Mouse (Mus musculus) layer of hippocampus, postnatal 25 days (tissue): Measurements from ENCODE around the gene Usp43. TPM values are rescaled to one million over a fixed set of nuclear protein-coding genes. Genes with fewer than 3 reads are reported as not detected.
A peak's percentile ranks its signal among the peaks of the same experiment; 100 is the strongest.

Experiments
- DNase-seq, 2 experiments: peaks; one replicate each; pipeline ENCODE4 v3.0.0; 2022; ENCODE audit warnings: mixed read lengths in 2 of 2, low spot score in 1 of 2; ENCODE audit errors: extremely low spot score in 1 of 2
- total RNA-seq, 2 experiments: library from RNA; stranded (reverse); gene quantifications; 2 replicates each; pipeline ENCODE4 v1.2.3; 2021

Usp43 gene
- total RNA-seq, result 1 to 10 TPM in 1 of 2 experiments, under 1 TPM in 1; 0.76 to 1.1 TPM

DNA sequence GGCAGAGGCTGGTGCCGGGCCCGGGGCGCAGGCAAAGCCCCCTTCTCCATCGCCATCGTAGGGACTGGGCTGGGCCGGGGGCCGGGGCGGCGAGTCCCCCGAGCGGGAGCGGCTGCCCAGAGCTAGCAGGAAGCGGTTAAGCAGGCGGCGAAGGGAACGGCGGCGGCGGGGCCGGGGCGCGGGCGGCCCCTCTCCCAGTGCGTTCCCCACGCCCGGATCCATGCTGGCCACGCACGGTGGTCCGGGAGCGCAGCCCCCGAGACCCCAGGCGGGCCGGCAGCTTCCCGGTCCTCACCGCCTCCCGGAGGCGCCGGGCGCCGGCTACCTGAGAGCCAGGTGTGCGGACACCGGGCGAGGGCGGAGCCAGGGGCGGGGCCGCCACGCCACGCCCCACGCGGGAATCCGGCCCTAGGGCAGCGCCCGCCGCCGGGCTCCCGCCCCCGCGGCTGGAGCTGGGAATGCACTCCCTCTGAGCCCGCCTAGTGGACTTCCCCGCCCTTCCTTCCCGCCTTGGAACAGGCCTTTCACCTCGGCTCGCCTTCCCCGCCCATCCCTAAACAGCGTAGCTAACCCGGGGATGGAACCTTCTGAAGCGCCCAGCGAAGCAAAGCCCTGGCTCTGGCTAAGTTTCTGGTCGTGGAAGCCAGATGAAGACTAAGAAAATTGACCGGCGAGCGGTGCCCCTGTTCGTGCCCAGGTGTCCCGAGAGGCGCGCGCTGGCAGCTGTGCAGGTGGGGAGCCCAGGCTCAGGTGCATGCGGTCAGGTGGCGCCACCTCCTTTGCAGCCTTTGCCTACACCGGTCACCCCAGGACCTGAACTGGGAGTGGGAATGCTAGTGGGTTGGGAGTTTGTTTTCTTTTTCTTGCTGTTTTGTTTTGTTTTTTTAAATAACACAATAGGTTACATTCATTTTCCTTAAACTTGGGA is at the start of gene Usp43:
Usp43 (minus strand) TSS at position 327 of the 928 bp plus-strand sequence.
- DNase-seq, result no peak

DNA sequence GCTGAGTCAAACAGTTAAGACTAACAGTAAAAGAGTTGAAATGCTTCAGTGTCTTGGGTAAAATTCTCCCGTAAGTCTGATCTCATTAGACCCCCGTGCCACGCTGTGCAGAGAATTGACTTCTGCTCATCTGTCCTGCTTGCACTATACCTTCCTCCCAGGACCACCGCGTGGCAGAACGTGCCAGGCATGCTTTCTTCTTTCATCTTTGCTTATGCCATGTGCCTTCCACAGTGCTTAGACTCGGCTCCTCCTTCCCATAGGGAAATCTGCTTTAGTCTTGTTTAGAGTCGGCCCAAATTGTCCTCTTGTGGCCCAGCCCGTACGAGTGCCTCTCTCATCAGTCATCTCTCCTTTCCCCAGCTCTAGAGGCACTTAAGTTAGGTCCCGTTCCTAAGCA is 45.9 kb upstream of the Usp43 start:
- DNase-seq, result no peak

DNA sequence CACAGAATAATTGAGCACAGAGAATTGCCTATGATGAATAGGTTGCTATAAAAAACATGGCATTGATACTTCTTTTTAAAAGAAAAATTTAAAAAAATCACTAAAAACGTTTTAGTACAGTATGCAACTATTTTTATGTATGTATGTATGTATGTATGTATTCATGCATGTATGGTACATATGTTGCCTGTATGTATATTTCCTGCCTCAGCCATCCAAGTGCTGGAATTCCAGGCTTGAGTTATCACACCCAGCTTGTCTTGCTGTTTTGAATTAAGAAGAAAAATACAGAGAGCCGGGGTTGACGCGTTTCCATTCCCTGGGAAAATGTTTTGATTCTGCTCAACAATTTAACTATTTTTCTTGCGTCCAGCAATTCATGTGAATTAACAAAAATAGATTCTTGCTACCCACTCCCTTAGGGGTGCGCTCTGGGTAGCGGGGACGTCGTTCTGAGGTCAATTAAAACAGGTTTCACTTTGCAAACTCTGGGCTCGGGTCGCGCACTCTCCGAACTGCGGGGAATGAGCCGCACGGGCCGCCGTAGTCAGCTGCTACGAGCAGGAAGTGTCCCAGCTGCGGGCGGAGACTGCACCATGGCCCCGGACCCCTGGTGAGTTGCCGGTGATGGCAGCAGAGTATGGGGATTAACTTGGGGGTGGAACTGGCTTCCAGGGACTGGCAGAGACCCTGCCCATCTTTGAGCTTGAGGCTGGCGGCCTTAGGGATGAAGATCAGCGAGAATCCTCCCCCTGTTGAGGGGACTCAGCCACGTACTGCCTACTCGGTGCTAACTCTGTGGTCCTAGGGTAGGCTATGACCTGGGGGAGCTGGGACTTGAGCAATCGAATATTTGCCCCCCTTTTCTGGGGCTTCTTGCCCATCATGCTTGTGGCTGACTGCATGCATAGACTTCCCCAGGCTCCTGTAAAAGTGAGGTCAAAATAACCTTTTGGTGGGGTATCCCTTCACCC is 44.2 kb upstream of the Usp43 start, which contains the start of gene Stx8:
Stx8 (plus strand) TSS at position 289 of the 974 bp plus-strand sequence.
- peak; percentile 88 to 98 for DNase-seq

DNA sequence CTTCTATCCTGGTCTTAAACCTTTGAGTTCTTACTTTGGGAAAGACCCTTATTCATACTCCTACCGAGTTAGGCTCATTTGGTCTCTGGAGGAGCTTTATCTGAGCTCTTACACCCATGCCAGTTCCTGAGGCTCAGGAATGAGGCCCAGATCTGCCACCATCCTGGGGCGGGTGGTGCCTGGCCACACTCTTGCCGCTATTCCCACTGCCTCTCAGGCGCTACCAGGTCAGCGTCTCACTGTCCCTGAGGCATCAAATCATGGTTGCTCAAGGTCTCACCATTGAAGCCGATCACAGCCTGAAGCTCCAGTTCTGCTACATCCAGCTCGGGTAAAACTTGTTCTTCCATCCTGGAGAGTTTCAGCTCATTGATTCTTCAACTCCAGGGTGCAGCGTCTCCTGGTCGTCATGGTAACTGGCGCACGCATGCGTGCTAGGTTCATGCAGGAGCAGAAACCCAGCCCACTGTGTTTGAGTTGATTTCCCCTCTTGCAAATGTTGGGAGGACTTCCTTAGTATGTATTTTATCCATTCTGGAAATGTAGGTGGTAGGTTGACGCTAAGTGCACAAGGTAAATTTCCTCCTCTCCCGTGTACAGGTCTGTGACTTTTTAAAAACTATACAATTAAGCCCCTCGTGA is 43.4 kb upstream of the Usp43 start, which contains the start of gene Cfap52:
Cfap52 (minus strand) TSS at position 410 of the 642 bp plus-strand sequence.
- peak; percentile 70 to 88 for DNase-seq

DNA sequence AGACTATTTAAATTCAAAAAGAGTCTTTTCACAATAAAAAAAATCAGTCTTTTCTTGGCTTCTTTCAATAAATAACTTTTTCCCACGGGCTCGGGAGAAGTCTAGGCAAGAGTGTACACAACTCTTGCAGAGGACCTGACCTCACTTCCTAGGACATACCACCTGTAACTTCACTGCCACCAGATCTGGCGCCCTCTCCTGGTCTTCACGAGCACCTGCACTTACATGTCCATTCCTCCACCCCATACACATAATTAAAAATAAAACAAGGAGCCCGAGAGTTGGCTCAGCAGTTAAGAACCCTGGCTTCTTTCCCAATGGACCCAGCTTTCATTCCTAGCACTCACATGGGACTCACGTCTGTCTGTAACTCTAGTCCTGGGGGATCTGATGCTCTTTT is 42.2 kb upstream of the Usp43 start:
- DNase-seq, result no peak

DNA sequence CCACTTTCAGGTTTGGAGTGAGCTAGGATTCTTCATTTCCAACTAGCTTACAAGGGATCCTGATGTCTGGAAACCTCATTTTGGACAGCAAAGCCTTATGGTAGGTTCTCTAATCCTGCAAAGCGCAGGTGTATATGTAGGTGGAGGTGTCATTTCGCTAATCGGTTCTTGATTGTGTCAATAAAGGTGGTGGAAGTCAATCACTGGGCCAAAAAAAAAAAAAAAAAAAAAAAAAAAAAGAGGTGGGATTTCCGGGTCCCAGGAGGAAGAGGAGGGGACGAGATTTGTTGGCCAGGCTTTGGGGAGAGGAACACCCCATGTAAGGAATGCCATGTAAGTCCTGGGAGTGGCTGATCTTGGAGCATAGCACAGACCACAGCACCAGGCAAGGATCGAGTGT is 32.5 kb upstream of the Usp43 start:
- no peak for DNase-seq

DNA sequence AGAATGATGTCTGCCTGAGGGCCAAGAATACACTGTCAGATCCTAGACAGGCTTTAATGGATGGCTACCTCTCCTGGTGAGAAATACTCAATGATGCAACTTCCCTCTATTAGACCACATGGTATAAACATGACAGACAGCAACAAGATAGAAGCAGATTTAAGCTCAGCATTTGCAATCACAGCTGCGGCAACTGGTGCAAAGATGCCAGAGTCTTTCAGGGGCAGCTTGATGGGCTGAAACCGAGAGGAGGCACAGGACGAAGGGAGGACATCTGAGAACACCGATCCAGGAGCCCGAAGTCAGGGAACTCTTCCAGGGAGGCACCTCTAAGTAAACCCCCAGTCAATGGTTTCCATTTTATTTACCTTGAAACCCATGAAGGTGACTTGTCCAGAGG is 31.7 kb upstream of the Usp43 start:
- no peak for DNase-seq

DNA sequence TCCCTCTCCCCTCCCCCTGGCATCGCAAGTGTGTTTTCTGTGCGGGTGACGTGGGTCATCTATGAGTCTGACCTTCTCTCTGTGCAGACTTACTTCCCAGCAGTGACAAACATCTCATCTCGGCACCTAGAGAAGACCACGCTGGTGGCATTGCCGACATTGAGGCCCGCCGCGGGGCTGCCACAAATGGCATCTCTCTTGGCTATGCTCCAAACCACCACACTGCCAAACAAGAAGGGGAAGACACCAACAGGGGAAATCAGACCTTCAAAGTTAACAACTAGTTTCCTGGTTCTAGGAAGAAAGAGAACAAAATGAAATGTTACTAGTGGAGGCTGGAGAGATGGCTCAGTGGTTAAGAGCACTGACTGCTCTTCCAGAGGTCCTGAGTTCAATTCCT is 27.5 kb upstream of the Usp43 start:
- DNase-seq, result no peak

DNA sequence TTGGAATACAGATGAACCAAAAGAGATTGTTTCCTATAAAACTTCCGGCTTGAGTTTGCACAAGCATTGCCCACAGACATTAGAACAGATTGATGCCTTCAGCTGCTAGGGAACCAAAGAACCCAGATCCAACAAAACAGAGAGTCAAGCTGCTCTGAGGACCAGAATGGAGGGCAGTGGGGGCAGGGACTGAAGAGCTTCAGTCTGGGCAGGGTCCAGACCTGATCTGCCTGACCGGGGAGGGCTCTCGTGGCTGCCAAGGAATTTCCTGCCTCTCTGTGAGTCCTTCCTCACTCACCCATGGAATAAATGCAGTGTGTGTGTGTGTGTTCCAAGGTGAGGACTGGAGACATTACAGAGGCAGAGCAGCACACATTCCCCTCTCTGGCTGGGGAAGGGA is 26.3 kb upstream of the Usp43 start:
- no peak for DNase-seq

DNA sequence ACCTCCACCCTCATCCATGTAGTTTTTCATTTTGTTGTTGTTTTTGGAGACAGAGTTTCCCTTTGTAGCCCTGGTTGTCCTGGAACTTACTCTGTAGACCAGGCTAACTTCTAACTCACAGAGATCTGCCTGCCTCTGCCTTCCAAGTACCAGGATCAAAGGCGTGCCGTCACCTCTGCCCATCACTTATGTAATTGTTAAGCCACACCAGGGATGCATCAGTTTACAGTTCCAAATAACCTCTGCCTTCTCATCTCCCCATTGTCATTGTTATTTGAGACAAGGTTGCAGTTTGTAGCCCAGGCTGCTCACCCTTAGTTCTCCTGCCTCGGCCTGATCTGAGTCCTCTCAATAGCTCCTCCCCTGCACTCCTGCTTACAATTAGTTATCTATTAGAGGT is 10.2 kb upstream of the Usp43 start:
- DNase-seq, result no peak

DNA sequence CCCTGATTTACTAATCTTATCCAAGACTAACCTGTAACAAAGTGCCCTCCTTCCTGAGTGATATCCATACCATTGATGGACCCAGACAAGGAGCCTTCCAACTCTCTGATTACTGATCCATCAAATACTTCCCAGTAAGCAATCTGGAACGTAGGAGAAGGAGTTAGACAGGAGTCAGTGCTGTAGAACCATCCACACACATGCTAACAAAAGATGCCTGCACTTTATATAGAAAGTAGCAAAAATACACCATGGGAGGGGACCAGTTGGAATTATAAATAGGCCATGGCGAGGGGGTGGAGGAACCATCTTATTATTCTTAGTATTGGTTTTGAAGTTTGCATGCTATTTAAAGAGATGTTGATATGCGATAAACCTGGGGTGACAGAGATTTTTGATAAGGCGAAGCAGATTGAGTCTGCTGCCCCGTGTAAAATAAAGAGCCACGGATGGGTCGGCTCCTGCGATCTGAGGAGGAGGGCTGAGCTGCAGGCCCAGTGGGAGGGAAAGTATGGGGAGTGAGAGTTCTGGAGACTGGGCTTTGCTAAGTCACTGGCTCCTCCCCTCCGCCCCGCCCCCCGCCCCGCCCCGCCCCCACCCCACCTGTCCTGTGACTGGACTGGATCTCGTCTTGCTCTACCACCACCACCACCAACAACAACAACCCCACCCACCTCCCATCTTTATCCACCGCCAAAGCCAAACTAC is 4.5 kb upstream of the Usp43 start:
- DNase-seq, result no peak

DNA sequence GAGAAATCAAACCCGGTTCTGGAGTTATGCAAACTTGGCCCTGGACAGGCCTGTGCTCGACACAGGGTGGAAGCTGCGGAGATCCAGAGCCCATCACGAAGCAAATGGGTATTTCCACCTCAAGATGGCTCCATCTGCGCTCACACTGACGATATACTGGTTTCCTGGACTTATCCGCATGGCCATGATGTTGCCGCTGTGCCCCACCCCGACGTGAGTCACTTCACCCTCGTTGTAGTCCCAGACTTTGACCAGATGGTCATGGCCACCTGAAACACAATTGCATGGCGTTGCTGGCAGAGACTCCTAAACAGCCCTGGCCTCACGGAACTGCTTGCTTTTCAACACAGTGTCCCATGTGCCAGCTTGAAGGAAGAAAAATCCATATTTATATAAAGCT is 3.0 kb upstream of the Usp43 start:
- no peak for DNase-seq

DNA sequence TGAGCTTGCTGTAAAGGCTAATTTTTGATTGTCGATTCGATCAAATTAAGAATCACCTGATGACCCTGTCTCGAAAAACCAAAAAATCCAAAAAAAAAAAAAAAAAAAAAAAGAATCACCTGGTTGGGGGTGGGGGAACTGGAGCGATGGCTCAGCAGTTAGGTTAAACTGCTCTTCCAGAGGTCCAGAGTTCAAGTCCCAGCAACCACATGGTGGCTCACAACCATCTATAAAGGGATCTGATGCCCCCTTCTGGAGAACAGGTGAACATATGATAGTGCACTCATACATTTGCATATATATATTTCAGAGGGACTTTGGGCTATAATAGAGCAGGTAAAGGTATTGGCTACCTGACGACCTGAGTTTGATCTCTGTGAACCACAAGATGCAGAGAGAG is 1.8 kb upstream of the Usp43 start:
- no peak for DNase-seq

DNA sequence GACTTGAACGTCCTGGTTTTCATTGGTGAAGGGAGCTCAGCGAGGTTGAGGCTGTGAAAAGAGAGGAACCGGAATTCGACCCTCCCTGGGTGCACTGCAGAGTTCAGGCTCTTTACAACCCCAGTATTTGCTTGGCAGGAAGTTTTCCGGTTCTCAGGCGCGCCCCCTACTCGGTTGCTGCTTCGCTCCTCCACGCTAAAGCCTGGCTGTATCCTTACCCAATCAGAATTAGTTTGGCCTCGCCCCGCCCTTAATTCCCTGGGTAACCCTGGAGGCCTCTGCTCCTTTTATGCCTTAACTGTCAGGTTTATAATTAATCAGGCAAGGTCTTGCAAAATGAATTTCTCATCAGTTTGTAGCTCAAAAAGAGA is 787 bp upstream of the Usp43 start:
- DNase-seq, result peak in 1 of 2 experiments; percentile 34

DNA sequence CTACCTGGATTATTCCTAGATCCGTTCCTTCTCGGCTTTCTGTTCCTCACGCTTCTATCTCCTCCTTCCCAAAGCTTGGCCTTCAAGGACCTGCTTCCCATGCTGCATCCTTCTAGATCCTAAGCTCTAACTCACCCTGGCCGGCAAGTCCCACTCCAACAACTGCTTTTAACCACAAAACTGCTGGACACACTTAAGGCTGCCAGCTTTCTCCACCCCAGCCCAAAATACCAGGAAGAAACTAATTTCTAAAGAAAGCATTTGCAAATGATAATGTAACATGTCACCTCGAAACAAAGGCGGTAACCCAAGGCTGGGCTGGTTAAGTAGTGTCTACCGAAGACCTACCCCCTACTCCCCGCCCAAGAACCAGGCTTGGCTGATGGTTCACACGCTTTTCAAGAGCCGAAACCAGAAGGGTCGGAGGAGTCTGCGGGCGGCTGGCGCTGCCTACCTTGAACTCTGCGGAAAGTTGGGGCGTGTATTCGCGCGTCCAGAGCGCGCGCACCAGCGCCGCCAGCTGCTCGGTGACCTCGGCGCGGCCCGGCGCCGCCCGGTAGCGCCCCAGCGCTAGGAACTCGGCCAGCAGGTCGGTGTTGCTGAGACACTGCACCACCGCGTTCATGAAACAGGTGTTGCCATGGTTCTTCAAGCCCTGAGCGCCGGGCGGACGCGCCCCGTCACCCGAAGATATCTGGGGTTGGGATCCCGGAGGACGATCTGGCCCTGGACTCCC is 694 bp downstream of the Usp43 start:
- DNase-seq, result no peak

DNA sequence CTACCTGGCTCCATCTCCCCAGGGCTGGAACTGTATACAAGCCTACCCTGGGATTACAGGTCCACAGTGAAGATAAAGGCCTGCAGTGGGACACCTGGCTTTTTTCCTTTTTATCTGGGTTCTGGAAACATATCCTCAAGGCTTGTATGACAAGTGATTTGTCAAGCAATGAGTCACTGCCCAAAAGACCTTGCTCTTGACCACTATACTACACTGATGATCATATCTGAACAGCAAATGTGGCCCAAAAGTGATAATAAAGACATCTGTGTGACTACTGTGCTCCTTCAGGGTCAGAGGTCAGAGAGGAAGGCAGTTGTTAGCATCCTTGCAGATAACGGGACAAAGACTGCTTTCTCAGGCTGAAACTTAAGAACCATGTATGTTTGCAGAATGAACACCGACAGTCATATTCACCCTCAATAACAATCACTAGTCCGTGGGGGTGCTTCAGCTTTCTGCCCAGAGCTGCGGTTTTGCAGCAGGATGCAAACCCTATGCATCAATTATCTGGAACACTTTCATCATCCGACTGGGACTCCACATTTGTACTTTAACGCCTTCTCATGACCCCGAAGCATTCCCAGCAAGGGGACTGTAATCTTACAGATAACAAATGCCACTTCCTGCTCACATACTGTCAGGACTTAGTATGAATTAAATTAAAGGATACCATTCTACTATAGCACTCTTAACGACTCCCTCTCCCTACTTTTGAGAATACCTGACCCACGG is 1.6 kb downstream of the Usp43 start:
- no peak for DNase-seq

DNA sequence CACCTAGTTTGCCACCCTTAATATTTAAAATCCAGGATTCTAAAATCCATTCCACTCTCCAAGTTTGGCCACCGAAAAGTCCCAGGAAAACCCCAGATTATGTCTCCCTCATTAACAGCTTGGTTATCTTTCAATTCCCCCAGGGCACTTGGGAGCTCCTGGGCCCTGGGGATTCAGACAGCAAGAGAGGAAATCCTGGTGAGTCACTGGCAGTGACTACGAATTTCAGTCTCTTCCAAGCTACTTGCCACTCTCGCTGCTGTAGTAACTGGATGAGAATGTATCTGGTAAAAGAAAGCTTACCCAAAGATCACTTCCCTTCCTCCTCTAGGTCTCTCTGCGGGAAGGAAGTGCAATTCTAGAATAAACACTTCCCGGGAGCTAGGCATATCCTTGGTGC is 2.4 kb downstream of the Usp43 start:
- no peak for DNase-seq

DNA sequence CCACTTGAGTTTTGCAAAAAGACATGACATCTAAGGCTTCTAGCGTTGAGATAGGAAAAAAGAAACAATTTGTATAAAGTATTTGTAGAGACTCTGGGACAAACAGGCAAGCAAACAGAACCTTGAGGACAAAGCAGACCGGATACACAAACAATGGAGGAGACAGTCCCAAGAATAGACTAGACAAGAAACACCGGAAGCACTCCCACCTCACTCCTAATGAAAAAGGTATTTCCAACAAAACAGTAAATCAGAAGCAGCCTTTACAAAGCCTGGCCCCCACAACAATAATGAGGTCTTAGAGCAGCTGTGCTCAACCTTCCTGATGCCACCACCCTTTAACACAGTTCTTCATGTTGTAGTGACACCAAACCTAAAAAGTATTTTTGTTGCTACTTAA is 4.8 kb downstream of the Usp43 start:
- DNase-seq, result no peak

DNA sequence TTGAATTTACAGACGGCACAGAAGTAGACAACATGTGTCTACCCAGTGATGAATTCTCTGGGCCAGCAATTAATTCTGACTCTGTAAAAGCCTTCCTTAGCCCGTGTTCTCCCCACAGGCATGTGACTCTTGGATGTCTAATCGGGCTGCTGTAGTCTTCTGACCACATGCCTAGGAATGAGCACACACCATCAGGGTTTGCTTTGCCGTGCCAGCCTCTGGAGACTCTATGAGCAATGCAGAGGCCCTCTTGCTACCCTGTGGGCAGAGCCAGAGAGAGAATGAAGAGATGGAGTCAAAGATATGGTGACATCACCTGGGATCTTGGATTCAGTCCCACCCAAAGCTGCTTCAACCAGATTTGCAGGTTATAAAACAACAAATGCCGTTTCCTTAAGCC is 10.9 kb downstream of the Usp43 start:
- no peak for DNase-seq
